In the genomic region with DNA sequence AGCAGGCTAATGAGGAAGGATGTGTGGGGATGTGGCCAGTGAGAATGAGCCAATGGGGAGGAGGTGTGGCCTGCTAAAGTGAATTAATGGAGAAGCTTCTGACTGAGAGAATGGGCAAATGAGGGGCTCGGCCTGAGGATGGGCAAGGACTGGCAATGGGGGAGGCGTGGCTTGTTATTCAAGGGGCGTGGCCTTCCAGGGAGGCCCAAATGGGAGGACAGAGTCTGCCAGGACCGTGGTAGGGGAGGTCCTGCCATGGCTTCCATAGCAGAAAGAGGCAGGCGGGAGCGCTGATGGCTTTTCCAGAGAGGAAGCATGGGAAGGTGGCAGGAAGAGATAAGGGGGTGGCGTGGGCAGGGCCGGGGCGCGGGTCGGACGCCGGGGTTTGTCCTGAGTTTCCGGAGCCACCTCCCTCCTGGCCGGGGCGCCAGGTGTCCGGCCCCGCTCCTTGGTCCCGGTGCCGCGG, we compare ENCODE assay signal across 8 mouse cellular contexts. TPM values are rescaled to one million over a fixed set of nuclear protein-coding genes. Genes with fewer than 3 reads are reported as not detected.
DNase-seq lines count a peak whose midpoint lies in the region; ATAC-seq and TF ChIP-seq lines count a peak whose summit lies in the region.

No protein-coding gene starts in this region.

- 13% methylated on average over 20 of the region's 21 CpGs for WGBS in intestine, embryonic 16.5 days
- 4% methylated on average over 20 of the region's 21 CpGs for WGBS in liver, postnatal 0 days (ENCODE audit: insufficient replicate concordance)
- 5% methylated on average over 21 of the region's 21 CpGs for WGBS in neural tube, embryonic 13.5 days

- H3K27me3 ChIP-seq in intestine, embryonic 16.5 days (replicated peaks; ENCODE audit: control insufficient read depth, insufficient read depth, low read length): no peaks in the 10 kb centered on the region
- H3K27me3 ChIP-seq in liver, postnatal 0 days (ENCODE audit: insufficient read depth, low read length): peaks cover 11% of the 10 kb centered on the region; the same call in 1 of the 2 replicates
- H3K27me3 ChIP-seq in neural tube, embryonic 13.5 days: no peaks in the 10 kb centered on the region

- peak overlapping the region; percentile 42; the same call in 1 of the 2 replicates for H3K9ac ChIP-seq in intestine, embryonic 16.5 days (ENCODE audit: low read depth, low read length)
- 0 out of 2 replicates have a peak overlapping the region, but pooled peaks have one; percentile 27 for H3K9ac ChIP-seq in liver, postnatal 0 days (replicated peaks)
- H3K9ac ChIP-seq in neural tube, embryonic 13.5 days: 0 out of 2 replicates have a peak overlapping the region, but pooled peaks have one; percentile 35

- DNase-seq in gastrocnemius, postnatal 14 days: peak; percentile 67
- DNase-seq in gastrocnemius, postnatal 4 days (ENCODE audit: low spot score in 2 of 2): no peak
- DNase-seq in heart, adult 11 months: peak; percentile 100
- peak; percentile 75 for DNase-seq in liver, postnatal 0 days
- DNase-seq in frontal cortex, adult 2 months (ENCODE audit: extremely low spot score in 1 of 2, low spot score in 1 of 2): no peak

- peak overlapping the region; percentile 2; the same call in 1 of the 2 replicates for H3K27ac ChIP-seq in intestine, embryonic 16.5 days (ENCODE audit: low read length)
- no peak overlapping the region for H3K27ac ChIP-seq in liver, postnatal 0 days (ENCODE audit: low read depth)
- H3K27ac ChIP-seq in neural tube, embryonic 13.5 days (replicated peaks): no peak overlapping the region

- H3K4me2 ChIP-seq in intestine, embryonic 16.5 days (ENCODE audit: low read depth, low read length): peak overlapping the region; percentile 42
- peak overlapping the region; percentile 61 for H3K4me2 ChIP-seq in liver, postnatal 0 days (ENCODE audit: low read depth, low read length)
- H3K4me2 ChIP-seq in neural tube, embryonic 13.5 days: peak overlapping the region; percentile 37

- H3K4me1 ChIP-seq in intestine, embryonic 16.5 days (ENCODE audit: control insufficient read depth, insufficient read depth, low read length): peaks cover 14% of the 10 kb centered on the region; the same call in 1 of the 2 replicates
- H3K4me1 ChIP-seq in liver, postnatal 0 days (ENCODE audit: insufficient read depth): peaks cover 23% of the 10 kb centered on the region
- peaks cover 5% of the 10 kb centered on the region; the same call in 1 of the 2 replicates for H3K4me1 ChIP-seq in neural tube, embryonic 13.5 days (replicated peaks)

- no peak for TF ChIP-seq CTCF in liver, postnatal 0 days (IDR thresholded peaks at IDR 0.05; ENCODE audit: low read depth)

- intact Hi-C loops in gastrocnemius, postnatal 14 days (cut with DNase I; ENCODE audit: low total_unique reads): no loop called here

- H3K36me3 ChIP-seq in intestine, embryonic 16.5 days (ENCODE audit: control insufficient read depth, insufficient read depth, low read length): peaks cover 17% of the 10 kb centered on the region
- no peaks in the 10 kb centered on the region for H3K36me3 ChIP-seq in liver, postnatal 0 days (replicated peaks; ENCODE audit: insufficient read depth, low read length)
- peaks cover 5% of the 10 kb centered on the region; the same call in 1 of the 2 replicates for H3K36me3 ChIP-seq in neural tube, embryonic 13.5 days

- H3K9me3 ChIP-seq in intestine, embryonic 16.5 days (ENCODE audit: control insufficient read depth, low read length): no peaks in the 10 kb centered on the region
- H3K9me3 ChIP-seq in liver, postnatal 0 days (ENCODE audit: low read length): no peaks in the 10 kb centered on the region
- H3K9me3 ChIP-seq in neural tube, embryonic 13.5 days: peaks cover 5% of the 10 kb centered on the region; the same call in 1 of the 2 replicates

- ATAC-seq in intestine, embryonic 16.5 days: peak; percentile 48
- ATAC-seq in liver, postnatal 0 days: peak; percentile 62
- ATAC-seq in neural tube, embryonic 13.5 days (ENCODE audit: low read depth): peak; percentile 68
- no peak for ATAC-seq in frontal cortex, adult (ENCODE audit: low TSS enrichment)

- TF ChIP-seq EP300 in liver, postnatal 0 days (IDR thresholded peaks at IDR 0.05; ENCODE audit: low read depth): no peak

- peak overlapping the region; percentile 20 for H3K4me3 ChIP-seq in intestine, embryonic 16.5 days (ENCODE audit: low read length)
- H3K4me3 ChIP-seq in liver, postnatal 0 days (ENCODE audit: low read depth, low read length): peak overlapping the region; percentile 29
- peak overlapping the region; percentile 11 for H3K4me3 ChIP-seq in neural tube, embryonic 13.5 days

RNA-seq across cellular contexts. Expression of a gene that starts 9.1 kb away (rescaled TPM):
- 100 to 1,000 TPM; 121 to 127 TPM for total RNA-seq in gastrocnemius, postnatal 14 days (2021)
- total RNA-seq in gastrocnemius, postnatal 4 days (2021): 100 to 1,000 TPM; 172 to 173 TPM
- 153 and 156 TPM in 2 replicates for polyA plus RNA-seq in intestine, embryonic 16.5 days (2015; fragmentation: Nextera tagmentation; extraction: Ambion mirVana)
- polyA plus RNA-seq in liver, postnatal 0 days (2015; fragmentation: Nextera tagmentation; extraction: Ambion mirVana): 82.6 and 90.6 TPM in 2 replicates
- polyA plus RNA-seq in neural tube, embryonic 13.5 days (2015; fragmentation: Nextera tagmentation; extraction: Ambion mirVana): 128 and 148 TPM in 2 replicates
- 104 and 109 TPM in 2 replicates for polyA plus RNA-seq in frontal cortex, adult 2 months (2012; rRNA removed)

RNA-seq across cellular contexts. Expression of a gene that starts 12.4 kb away (rescaled TPM):
- total RNA-seq in gastrocnemius, postnatal 14 days (2021): 100 to 1,000 TPM in 1 of 2 experiments, 10 to 100 TPM in 1; 91.3 to 101 TPM
- total RNA-seq in gastrocnemius, postnatal 4 days (2021): 100 to 1,000 TPM; 160 to 194 TPM
- polyA plus RNA-seq in intestine, embryonic 16.5 days (2015; fragmentation: Nextera tagmentation; extraction: Ambion mirVana): 48.1 and 50.9 TPM in 2 replicates
- 1.9 and 2.7 TPM in 2 replicates for polyA plus RNA-seq in liver, postnatal 0 days (2015; fragmentation: Nextera tagmentation; extraction: Ambion mirVana)
- polyA plus RNA-seq in neural tube, embryonic 13.5 days (2015; fragmentation: Nextera tagmentation; extraction: Ambion mirVana): 9.3 and 12.6 TPM in 2 replicates
- 5.0 and 5.6 TPM in 2 replicates for polyA plus RNA-seq in frontal cortex, adult 2 months (2012; rRNA removed)

RNA-seq across cellular contexts. Expression of a gene that starts 32.8 kb away (rescaled TPM):
- 100 to 1,000 TPM; 759 to 773 TPM for total RNA-seq in gastrocnemius, postnatal 14 days (2021)
- 100 to 1,000 TPM; 440 to 541 TPM for total RNA-seq in gastrocnemius, postnatal 4 days (2021)
- polyA plus RNA-seq in intestine, embryonic 16.5 days (2015; fragmentation: Nextera tagmentation; extraction: Ambion mirVana): 646 and 660 TPM in 2 replicates
- polyA plus RNA-seq in liver, postnatal 0 days (2015; fragmentation: Nextera tagmentation; extraction: Ambion mirVana): 158 and 189 TPM in 2 replicates
- polyA plus RNA-seq in neural tube, embryonic 13.5 days (2015; fragmentation: Nextera tagmentation; extraction: Ambion mirVana): 1,338 and 1,452 TPM in 2 replicates
- 1,744 and 2,160 TPM in 2 replicates for polyA plus RNA-seq in frontal cortex, adult 2 months (2012; rRNA removed)

Comparison
In these comparisons a context has a peak if more than half of its experiments do, and no peak if none do; other contexts are left out.
1. DNase-seq: peak in gastrocnemius, postnatal 14 days (single experiment), heart, adult 11 months (single experiment) and liver, postnatal 0 days (single experiment); none in gastrocnemius, postnatal 4 days (0 of 2) and frontal cortex, adult 2 months (0 of 2).
2. Peak in every context shown above with its lines, with median percentiles within 50 percentile points of each other: H3K4me2 ChIP-seq, H3K4me3 ChIP-seq and H3K9ac ChIP-seq.